Mouse (Mus musculus) liver, embryonic 14.5 days (tissue): ENCODE data around the gene Ptpn21. TPM values are rescaled to one million over a fixed set of nuclear protein-coding genes. Genes with fewer than 3 reads are reported as not detected.

Experiments
- ATAC-seq: fragments of 200-750 bp; cut with Nextera tagmentation; 2 replicates; pipeline ENCODE4 v1.8.0; 2017; ENCODE audit warnings: moderate number of reproducible peaks, mild to moderate bottlenecking, moderate library complexity; ENCODE audit not compliant: insufficient read depth
- DNase-seq, 3 experiments: peaks; one replicate each; pipeline ENCODE4 v3.0.0-alpha.2; 2012 to 2013; ENCODE audit warnings: low read depth in 3 of 3, low spot score in 3 of 3
- H3K27ac ChIP-seq: fragments of 300-500 bp; sonication (generic); 2 replicates; pipeline ENCODE4 v1.5.1; 2014; ENCODE audit warnings: moderate library complexity, mild to moderate bottlenecking, control low read depth, inconsistent platforms
- H3K27me3 ChIP-seq: fragments of 300-500 bp; sonication (generic); 2 replicates; pipeline ENCODE4 v1.6.1; 2014; ENCODE audit warnings: mild to moderate bottlenecking, low read length, moderate library complexity; ENCODE audit not compliant: control insufficient read depth, insufficient read depth
- H3K36me3 ChIP-seq: fragments of 300-500 bp; sonication (generic); replicated peaks from 2 replicates; pipeline ENCODE4 v1.6.1; 2014; ENCODE audit warnings: low read depth; ENCODE audit not compliant: control insufficient read depth, insufficient read depth
- H3K4me1 ChIP-seq, 2 experiments: fragments of 200-500 bp in 1 of 2; fragments of 300-500 bp in 1 of 2; sonication (generic) in 1 of 2; replicated peaks; 2 replicates each; pipeline ENCODE4 v1.6.1; 2012 to 2014; ENCODE audit warnings: antibody characterized with exemption in 1 of 2, inconsistent platforms in 1 of 2, low read length in 1 of 2; ENCODE audit not compliant: control insufficient read depth in 2 of 2, insufficient read depth in 2 of 2
- H3K4me2 ChIP-seq: fragments of 300-500 bp; sonication (generic); 2 replicates; pipeline ENCODE4 v1.6.1; 2014; ENCODE audit warnings: low read depth, mild to moderate bottlenecking, control low read depth, moderate library complexity
- H3K4me3 ChIP-seq, 2 experiments: fragments of 200-500 bp in 1 of 2; fragments of 300-500 bp in 1 of 2; sonication (generic) in 1 of 2; 2 replicates each; pipeline ENCODE4 v1.5.1; 2012 to 2014; ENCODE audit warnings: low read depth in 2 of 2, low read length in 2 of 2, mild to moderate bottlenecking in 2 of 2, control low read depth in 1 of 2, inconsistent platforms in 1 of 2, moderate library complexity in 1 of 2; ENCODE audit not compliant: insufficient read depth in 1 of 2
- H3K9ac ChIP-seq: fragments of 300-500 bp; sonication (generic); replicated peaks from 2 replicates; pipeline ENCODE4 v1.6.1; 2014; ENCODE audit warnings: mild to moderate bottlenecking, control low read depth, moderate library complexity
- H3K9me3 ChIP-seq: fragments of 300-500 bp; sonication (generic); 2 replicates; pipeline ENCODE4 v1.6.1; 2016; ENCODE audit warnings: low read length, mixed read lengths; ENCODE audit not compliant: control insufficient read depth
- CTCF ChIP-seq: IDR thresholded peaks from 2 replicates; pipeline ENCODE4 v1.5.1; 2016; ENCODE audit warnings: antibody characterized with exemption, low read depth, control low read depth
- EP300 ChIP-seq: IDR thresholded peaks from 2 replicates; pipeline ENCODE4 v1.6.1; 2016; ENCODE audit warnings: antibody characterized with exemption, low read depth
- WGBS: fragments of 180-500 bp; shearing (Covaris S2); extraction: QIAGEN DNeasy Blood & Tissue Kit; methylation state at CpG from one replicate; pipeline ENCODE4 v1.1.7; 2014; ENCODE audit not compliant: insufficient replicate concordance; 5-methylcytosine and 5-hydroxymethylcytosine counted together
- polyA plus RNA-seq, 2 experiments: library from polyadenylated mRNA; depleted of rRNA in 1 of 2; stranded (reverse) in 1 of 2; unstranded in 1 of 2; fragments of >200 nt; fragmentation: Nextera tagmentation in 1 of 2; extraction: Ambion mirVana in 1 of 2; gene quantifications; 2 replicates each; pipeline versions ENCODE4 v1.2.1 to v1.2.3; 2012 to 2014

The Ptpn21 gene
- polyA plus RNA-seq, 2 experiments = 1.9 to 2.3 TPM

DNA sequence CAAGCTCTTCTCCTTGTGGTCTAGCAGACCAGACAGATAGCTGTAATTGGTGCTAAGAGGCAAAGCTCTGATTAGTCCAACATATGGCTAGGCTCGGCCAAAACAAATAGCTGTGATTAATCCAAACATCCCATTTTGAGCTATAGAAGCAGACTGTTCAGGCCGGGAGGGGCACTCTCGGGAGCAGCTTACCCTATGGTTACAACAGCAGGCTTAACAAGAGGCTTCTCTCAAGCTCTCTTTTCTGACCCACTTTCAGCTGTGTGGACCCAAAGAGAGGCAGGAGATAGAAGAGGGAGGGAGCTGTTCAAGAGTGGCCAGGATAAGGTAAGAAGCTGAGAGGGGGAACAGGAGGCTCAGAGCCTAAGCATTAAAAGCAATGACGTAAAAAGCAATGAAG, 8.4 kb upstream of the Ptpn21 start:
- WGBS = 56% methylated on average over 4 of the region's 4 CpGs
- Histone ChIP-seq H3K9me3 (no peaks in the 10 kb centered on the region), H3K27me3 (no peaks in the 10 kb centered on the region), H3K36me3 (peaks cover 3% of the 10 kb centered on the region; the same call in 1 of the 2 replicates), H3K27ac (no peak overlapping the region), H3K4me1 (peaks cover 7% of the 10 kb centered on the region in 2 experiments; a peak in 2 of 4 replicates), H3K4me2 (no peak overlapping the region), H3K4me3 (no peak overlapping the region), H3K9ac (no peak overlapping the region)
- ATAC-seq = no peak
- no peak for DNase-seq
- TF ChIP-seq CTCF (no peak), EP300 (no peak)

DNA sequence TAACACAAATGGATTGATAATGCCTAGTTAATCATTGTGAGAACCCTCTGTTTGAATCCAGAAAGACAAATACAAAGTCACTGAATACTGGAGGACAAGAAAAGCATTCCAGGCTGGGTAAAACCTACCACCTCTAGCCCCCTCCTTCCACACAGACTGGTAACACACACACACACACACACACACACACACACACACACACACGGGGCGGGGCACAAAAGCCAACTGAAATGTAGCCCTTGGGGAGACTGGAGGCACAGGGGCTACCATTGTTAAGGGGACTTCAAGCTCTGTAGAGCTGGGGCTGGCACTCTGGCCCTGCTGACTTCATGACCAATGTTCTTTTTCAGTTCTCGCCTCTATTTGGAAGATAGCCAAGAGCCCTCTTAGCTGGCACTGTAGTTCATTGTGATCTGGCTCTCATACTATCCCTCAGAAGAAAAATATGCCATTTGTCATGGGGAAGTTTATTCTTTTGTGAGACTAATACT, 3.9 kb upstream of the Ptpn21 start:
- H3K4me2 ChIP-seq = no peak overlapping the region
- TF ChIP-seq CTCF (no peak), EP300 (no peak)
- H3K27ac ChIP-seq = no peak overlapping the region
- 59% methylated on average over 3 of the region's 3 CpGs for WGBS
- H3K9me3 ChIP-seq = no peaks in the 10 kb centered on the region
- H3K27me3 ChIP-seq = peaks cover 37% of the 10 kb centered on the region
- no peak for DNase-seq
- H3K9ac ChIP-seq = no peak overlapping the region
- H3K4me1 ChIP-seq = peaks cover 0 to 2% of the 10 kb centered on the region in 2 experiments; a peak in 2 of 4 replicates
- no peaks in the 10 kb centered on the region for H3K36me3 ChIP-seq
- no peak overlapping the region for H3K4me3 ChIP-seq
- peak; percentile 22; the same call in 1 of the 2 replicates for ATAC-seq

DNA sequence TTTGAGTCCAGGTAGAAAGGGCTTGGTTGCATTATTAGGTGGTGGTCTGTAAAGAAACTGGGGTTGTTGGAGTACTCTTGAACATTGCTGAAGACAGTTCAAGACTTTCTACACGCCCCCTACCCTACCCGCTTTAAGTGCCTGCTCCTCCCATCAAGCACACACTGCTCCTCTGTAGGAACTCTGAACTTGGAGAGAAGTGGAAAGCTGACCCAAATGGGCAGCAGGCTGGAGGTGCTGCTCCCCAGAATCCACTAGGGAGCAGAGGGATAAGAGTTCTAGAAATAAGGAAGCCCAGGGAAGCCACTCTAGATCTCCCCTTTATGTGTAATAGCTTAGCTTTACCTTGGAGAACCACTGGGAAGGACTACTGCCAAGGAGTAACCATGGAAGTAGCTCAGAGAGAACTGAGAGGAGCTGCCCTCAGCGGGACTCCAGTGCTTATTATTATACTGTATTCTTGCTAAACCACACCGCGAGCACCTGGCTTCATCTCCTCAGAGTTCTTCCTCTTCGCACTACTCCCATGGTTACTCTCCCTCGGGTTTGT, 671 bp upstream of the Ptpn21 start:
- peak overlapping the region in 1 of 2 experiments; percentile 51; a peak in 3 of 4 replicates for H3K4me3 ChIP-seq
- no peaks in the 10 kb centered on the region for H3K9me3 ChIP-seq
- peak overlapping the region; percentile 50 for H3K4me2 ChIP-seq
- H3K27me3 ChIP-seq = peaks cover 47% of the 10 kb centered on the region
- DNase-seq (no peak), ATAC-seq (no peak)
- no peak overlapping the region for H3K9ac ChIP-seq
- peaks cover 11 to 14% of the 10 kb centered on the region in 2 experiments for H3K4me1 ChIP-seq
- no peak overlapping the region for H3K27ac ChIP-seq
- WGBS = 9% methylated on average over 7 of the region's 7 CpGs
- no peaks in the 10 kb centered on the region for H3K36me3 ChIP-seq
- no peak for TF ChIP-seq EP300
- no peak for TF ChIP-seq CTCF

DNA sequence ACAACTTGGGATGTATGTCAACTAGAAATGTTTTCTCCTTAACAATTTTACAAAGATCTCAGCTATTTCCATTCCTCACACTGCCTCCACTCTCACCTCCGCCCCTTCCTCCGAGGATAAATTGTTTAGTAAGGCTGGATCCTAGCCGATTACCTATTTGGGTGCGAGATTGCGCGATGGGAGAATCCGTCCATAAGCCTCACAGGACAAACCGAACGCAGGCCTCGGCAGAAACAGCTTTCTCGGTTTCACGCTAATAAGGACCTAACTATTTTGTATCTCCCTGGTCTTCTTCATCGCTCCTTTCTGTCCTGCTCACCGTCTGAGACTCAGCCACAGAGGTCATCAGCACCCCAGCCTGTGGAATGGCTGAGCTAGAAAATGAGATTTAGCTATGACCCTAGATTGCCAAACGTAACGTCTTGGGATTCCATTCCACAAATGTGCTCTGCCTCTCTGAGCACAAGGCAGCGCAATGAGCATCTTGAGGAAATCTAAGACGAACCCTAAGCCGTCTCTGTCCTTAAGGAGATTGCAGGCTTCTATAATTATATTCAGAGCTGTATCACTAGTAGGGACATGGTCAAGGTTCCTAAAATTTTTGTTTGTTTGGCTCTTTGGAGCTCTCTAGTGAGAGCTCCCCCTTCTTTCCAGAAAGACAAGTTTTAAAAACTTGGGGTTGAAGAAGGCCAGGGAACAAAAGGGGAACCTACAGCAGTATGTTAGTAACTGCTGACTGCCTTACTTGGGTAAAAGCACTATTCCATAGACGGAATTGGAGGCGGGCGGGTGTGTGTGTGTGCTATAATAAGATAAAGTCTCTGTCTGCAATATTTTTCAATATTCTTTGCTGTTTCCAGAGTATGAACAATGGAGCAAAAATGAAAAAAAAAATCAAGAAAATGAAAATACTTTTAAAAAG, 2.1 kb downstream of the Ptpn21 start:
- Histone ChIP-seq H3K4me2 (peak overlapping the region; percentile 87), H3K9ac (peak overlapping the region; percentile 65), H3K9me3 (no peaks in the 10 kb centered on the region), H3K27ac (no peak overlapping the region), H3K4me1 (peaks cover 11 to 14% of the 10 kb centered on the region in 2 experiments), H3K36me3 (no peaks in the 10 kb centered on the region), H3K27me3 (peaks cover 47% of the 10 kb centered on the region), H3K4me3 (peak overlapping the region; percentile 68 to 78)
- peak; percentile 23; the same call in 1 of the 2 replicates for ATAC-seq
- 18% methylated on average over 22 of the region's 22 CpGs for WGBS
- TF ChIP-seq EP300 (no peak), CTCF (no peak)
- no peak for DNase-seq
